Mouse (Mus musculus) frontal cortex, postnatal 36 days (tissue): ENCODE data around the gene Capn2.

Experiments
- DNase-seq, 2 experiments: peaks; one replicate each; pipeline ENCODE4 v3.0.0; 2022; ENCODE audit warnings: low spot score in 2 of 2

Capn2 gene

GRCm38 (mm10) chr1:182516758-182517676 lies at the start of gene Capn2:
Capn2 (minus strand) TSS chr1:182517608.
- DNase-seq = peak; percentile 70 to 71

DNA sequence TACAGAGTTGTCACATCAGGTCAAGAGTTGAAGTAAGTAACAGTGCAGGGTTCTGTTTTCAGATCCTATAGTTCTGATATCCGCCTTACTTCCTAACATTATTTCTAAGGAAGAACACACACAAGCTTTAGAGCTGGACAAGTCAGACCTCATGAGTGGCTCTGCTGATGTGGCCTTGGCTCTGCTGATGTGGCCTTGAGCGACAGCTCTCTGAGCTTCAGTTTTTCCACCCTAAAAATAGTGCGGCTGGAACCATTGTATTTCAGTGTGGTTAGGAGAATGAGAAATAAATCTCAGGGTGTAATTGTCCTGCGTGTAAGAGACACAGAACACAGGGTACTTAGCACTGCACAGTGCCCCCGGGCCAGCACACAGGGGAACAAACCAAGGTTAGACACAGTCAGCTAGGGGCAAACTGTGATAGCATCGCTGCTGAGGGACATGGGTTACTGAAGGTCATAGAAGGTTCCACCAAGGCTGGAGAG lies 48.0 kb upstream of the Capn2 start:
- no peak for DNase-seq

GRCm38 (mm10) chr1:182564408-182565120 lies 47.2 kb upstream of the Capn2 start, which contains the start of gene Capn8:
Capn8 (plus strand) TSS chr1:182565007.
- DNase-seq = no peak

- no peak for DNase-seq
These were observed 45.4 kb upstream of the Capn2 start for GRCm38 (mm10) chr1:182562576-182563370.

DNA sequence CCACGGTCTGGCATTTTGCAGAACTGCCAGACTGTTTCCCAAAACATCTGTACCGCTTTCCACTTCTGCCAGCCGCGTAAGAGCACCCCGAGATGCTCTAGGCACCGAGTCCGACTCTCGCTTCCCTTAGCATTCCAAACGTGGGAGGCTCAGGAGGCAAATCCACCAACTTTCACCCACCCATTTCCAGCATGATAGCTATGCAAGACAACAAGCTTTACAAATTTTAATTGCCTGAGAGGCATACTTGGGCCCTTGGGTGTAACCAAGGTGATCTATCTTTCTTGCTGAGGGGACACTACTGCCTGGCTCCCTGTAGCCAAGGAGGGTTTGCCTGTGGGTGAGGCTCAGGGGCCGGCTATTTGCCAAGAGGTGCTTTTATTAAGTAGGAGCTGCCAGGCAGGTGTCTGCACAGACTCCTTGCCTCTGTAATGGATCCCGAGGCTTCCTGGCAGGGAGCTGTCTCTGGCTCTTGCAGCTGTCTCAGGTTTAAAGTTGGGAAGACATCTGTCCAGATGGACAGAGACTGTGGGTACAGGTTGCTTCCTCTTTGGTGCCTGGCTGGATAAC lies 44.6 kb upstream of the Capn2 start:
- no peak for DNase-seq

DNA sequence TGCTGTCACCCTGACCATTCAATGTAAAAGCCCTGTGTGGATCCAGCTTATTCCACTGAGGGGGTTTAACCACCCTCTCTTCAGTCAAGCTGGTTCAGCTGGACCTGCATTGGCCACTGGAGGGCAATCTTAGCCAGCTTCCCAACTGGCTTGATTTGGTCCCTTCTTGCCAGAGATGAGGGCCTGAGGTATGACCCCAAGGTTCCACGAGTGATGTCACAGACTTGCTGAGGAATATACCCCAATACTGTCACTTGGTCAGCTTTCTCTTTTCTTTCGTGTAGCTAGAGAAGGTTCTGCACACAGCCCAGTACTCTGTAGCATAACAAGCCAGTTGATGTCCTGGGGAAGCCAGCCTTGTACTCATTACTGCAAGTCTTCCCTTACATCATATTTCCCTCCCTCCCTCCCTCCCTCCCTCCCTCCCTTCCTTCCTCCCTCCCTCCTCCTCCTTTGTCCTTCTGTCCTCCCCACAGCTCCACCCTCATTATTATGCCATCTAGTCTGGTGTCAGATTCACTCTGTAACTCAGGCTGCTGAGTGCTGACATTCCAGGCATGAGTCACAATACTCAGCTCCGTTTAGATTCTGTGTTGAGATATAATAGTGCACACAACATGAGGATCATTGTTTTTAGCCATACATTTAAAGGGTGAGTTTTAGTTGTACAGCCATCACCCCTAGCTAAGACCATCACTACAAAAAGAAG lies 43.1 kb upstream of the Capn2 start:
- DNase-seq = peak; percentile 49 to 58

GRCm38 (mm10) chr1:182559530-182559929 lies 42.1 kb upstream of the Capn2 start:
- DNase-seq = no peak

DNA sequence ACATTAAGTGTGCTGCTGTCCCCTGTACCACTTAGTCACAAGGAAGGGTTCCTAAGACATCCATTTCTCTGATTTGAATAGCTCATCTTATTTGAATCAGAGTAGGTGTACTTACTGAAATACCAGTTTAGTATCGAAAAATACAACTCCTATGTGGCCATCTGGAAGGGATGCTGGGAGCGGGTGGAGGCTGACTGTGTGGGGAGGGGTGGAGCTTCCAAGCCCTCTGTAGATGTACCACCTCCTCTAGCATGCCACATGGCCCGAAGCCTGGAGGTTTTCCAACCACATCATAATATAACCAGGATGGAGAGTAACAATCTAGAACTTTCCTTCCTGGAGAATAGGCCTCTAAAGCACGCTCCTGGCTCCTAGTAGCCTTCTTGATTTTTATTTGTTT lies 40.9 kb upstream of the Capn2 start:
- DNase-seq = peak in 1 of 2 experiments; percentile 31

GRCm38 (mm10) chr1:182553649-182554375 lies 36.4 kb upstream of the Capn2 start:
- DNase-seq = peak; percentile 52 to 63

GRCm38 (mm10) chr1:182550761-182551160 lies 33.4 kb upstream of the Capn2 start:
- DNase-seq = no peak

DNA sequence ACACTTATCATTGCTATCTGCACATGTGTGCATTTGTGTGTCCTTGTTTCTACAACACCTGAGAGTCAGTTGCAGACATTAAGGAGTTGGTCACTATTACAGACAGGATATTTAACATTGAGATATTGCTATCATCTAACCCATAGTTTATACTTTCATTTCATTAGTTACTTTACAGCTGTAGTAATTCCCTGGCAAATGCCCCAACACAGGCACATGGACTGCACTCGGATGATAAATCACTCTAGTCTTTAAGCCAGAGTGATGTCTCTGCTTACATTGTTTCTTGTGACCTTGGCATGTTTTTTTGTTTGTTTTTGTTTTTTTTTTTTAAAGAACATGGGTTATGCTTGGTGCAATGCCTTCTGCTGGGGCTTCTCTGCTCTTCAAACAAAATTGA lies 26.5 kb upstream of the Capn2 start:
- no peak for DNase-seq

- no peak for DNase-seq
These were observed 25.7 kb upstream of the Capn2 start for GRCm38 (mm10) chr1:182543136-182543535.

- DNase-seq = no peak
These were observed 24.7 kb upstream of the Capn2 start for GRCm38 (mm10) chr1:182542110-182542509.

DNA sequence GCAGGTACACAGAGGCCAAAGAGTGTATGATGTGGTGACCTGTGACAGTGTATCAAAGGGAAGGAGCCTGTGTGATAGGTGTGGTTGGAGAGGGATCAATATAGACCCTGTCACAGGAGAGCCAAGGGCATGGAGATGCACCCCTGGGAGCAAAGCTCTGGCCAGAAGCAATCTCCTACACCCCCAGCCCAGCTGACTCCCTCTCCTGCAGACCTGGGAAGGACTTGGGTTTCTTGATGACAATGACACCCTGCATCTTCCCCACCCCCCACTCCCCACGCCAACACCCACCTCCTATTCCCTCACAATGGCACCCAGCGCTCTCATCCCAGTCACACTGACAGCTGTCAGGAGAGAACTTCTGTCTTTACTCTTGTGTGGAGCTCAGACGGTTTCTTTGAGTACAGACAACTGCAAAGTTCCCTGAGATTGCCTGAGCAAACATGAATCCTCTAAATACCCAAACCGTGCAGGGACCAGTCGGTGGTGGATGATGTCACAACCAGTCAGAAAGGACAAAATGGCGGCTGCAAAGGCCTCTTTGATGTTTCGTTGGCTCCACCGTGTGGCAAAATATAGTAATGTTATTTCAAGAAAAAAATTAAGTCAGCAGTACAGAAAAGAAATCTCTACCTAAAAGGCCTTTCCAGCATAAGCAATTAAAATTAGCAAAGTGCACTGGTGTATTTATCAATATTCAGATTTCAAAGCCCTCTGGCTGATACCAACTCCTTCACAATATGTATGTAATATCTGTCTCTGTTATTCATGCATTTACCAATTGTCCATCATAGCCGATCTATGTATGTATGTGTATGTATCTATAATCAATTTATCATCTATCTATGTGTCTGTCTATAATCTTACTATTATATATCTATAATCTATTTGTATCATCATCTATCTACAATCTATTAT lies 21.9 kb upstream of the Capn2 start:
- peak; percentile 66 to 88 for DNase-seq

DNA sequence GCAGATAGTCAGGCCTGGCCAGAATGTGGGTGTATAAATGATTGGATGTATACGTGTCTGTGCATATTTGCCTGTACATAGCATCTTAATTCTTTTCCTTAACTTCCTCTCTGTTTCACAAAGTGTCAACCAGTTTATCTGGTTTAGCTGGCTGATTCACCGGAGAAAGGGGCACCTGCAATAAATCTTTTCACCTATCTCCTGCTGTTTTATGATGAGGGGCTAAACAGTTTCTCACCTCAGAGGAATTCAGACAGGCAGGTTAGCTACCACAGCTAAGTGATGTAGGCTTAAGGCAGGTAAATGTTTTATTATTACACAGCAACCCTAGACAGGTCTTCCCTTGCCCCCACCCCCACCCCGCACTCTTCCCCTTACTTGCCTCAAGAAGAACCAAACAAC lies 17.7 kb upstream of the Capn2 start:
- DNase-seq = no peak

DNA sequence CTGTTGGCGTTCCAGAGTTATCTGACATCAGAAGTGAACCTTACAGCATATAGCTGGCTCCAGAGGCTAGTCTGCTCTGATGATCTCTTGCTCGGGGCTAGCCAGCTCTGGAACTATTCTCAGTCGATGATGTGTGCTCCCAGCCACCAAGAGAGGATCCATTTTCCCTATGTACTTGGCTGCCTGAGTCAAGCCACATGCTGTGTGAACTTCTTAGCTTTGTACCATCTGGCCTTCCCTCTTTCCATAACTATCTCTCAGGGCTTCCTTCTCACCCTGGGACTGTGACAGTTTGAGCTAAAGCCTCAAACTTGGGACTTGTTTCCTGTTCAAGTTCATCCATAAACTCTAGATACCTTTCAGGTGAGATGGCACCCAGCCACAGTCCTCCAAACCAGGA lies 16.2 kb upstream of the Capn2 start:
- DNase-seq = no peak

- DNase-seq = peak in 1 of 2 experiments; percentile 26
These were observed 10.8 kb upstream of the Capn2 start for GRCm38 (mm10) chr1:182527921-182528858.

DNA sequence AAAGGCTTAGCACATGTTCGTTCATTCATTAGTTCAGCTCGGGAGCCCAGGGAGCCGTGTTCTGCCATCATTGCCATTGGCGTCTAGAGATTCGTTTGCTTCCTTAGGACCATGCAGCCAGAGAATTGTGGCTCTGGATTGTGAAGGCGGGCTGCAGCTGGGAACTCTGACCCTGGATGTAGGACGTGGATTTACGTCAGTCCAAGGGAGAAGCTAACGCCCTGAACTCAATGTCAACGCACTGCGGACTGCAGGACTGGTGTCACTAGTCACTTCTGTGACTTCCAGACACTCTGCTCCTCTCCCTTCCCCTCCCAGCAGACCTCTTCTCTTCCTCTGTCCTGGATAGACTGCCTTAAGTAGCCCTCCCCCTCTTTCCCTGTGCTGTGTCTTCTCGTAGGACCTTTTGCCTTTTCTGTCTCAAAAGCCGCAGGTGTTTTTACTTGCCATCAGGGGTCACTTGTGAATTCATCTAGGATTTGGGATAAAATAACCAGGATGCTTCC lies 9.9 kb upstream of the Capn2 start:
- no peak for DNase-seq
